Mouse (Mus musculus): ENCODE results near the gene Kctd8.

The Kctd8 gene

DNA sequence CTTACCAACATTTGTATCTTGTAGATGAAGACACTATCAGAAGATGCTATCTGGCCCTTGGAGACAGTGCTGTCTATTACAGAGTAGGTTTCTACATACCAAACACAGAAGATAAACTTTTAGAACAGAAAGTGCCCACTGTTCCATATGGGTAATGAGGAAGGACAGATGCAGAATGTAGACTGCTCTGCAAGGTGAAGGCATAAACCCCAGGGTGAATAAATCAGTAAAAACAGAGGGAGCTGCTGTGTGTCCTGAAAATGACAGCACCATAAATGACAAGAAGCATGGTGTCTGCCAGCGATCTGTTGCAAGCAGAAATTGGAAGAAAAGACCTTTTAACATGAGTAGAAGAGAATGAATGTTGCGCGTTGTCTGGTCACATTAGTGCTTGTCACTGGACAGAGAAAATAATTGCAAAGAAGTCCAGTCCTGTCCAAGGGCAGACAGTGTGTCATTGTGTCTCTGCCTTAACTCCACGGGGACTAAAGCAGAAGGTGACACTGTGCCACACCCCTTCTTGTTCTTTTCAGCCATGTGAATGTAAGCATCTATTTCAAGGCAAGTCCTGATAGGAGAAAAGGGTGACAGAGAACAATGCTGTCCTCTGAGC, 181.5 kb downstream of the Kctd8 start:
- DNase-seq (ENCODE audit: low spot score in 2 of 2): no peak

DNA sequence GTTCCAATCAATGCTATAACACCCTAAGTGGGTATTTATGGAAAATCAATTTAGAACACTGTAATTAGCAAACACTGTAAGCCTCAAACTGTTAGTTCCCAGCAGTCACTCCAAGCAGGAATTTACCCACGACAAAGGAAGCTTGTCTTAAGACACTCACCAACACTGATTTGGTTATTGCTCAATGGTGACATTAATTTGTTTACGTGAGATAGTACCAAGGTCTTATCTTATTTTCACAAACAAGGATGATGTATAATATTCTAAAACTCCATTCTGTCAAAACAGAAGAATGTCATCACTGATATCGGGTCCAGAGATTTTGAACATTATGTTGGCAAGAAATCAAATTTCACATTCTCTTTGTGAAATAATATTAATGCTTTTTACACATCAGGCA, 185.0 kb downstream of the Kctd8 start:
- DNase-seq (ENCODE audit: low spot score in 2 of 2): no peak

DNA sequence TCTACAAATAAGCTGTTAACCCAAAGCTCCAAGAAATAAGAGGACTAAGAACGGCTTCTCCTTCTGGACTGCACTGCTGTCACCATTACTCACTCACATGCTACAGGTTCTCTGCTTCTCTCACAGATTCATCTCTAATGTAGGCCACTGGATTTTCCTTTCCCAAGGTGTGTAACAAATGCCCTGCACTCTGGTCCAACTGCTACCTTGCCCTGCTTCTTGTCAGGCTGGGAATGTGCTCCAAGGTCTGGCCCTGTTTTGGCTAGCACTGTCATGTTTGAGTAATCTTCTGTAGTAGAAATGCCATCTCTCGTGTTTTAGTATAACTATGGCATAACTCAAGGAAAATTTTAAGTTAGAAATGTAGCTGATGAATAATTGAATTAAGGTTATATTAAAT, 195.7 kb downstream of the Kctd8 start:
- DNase-seq (ENCODE audit: low spot score in 2 of 2): no peak

GRCm38 (mm10) chr5:69141082-69141481, 200.4 kb downstream of the Kctd8 start:
- DNase-seq (ENCODE audit: low spot score in 2 of 2): no peak

- no peak for DNase-seq (ENCODE audit: low spot score in 2 of 2)
Observed at GRCm38 (mm10) chr5:69108718-69109117, 232.8 kb downstream of the Kctd8 start.

DNA sequence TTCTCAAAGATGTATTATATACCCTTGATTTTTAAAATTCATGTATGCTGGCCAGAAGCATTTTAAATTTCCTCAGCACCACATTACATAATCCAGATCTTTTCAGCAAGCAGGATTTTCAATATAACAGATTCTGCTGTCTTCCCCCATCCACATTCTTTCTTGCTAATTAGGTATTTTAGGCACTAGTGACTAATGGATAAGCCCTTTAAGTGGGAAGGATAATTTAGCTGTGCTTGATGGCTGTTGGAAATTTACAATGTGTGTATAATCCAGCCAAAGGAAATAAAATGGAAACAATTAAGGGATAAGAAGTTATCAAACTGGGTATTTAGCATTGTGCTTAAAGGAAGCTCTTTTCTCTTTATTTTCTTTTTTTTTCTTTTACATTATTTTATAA, 252.6 kb downstream of the Kctd8 start:
- no peak for DNase-seq (ENCODE audit: low spot score in 2 of 2)
